Mouse (Mus musculus) heart, embryonic 10.5 days (tissue): ENCODE data around the gene Flnb. TPM values are rescaled to one million over a fixed set of nuclear protein-coding genes. Genes with fewer than 3 reads are reported as not detected.

Experiments used
- polyA plus RNA-seq: library from polyadenylated mRNA; unstranded; fragments of >200 nt; fragmentation: Nextera tagmentation; extraction: Ambion mirVana; gene quantifications from 2 replicates; pipeline ENCODE4 v1.2.1, GENCODE M21; 2016

Flnb gene
- polyA plus RNA-seq, 1 experiment from 2014 or later, result 18.5 TPM

Other genes with a start within 250 kb of the Flnb start
- 0.23 and 0.63 TPM in 2 replicates for gene Gm3558, start 249.4 kb upstream of the Flnb start, polyA plus RNA-seq
- gene Gm10338, start 222.4 kb upstream of the Flnb start, polyA plus RNA-seq, result not detected in 2 replicates
- not detected in 2 replicates for gene Gm10128, start 174.0 kb upstream of the Flnb start, polyA plus RNA-seq
- gene Gm26661, start 26.4 kb upstream of the Flnb start, polyA plus RNA-seq, result not detected in 2 replicates
- gene Gm45521, start 139.3 kb downstream of the Flnb start, polyA plus RNA-seq, result 0.20 and 0.59 TPM in 2 replicates
- gene Dnase1l3, start 176.6 kb downstream of the Flnb start, polyA plus RNA-seq, result not detected in 2 replicates
- 9.2 and 16.0 TPM in 2 replicates for gene Abhd6, start 184.9 kb downstream of the Flnb start, polyA plus RNA-seq